Mouse (Mus musculus) lung, postnatal 10 days (tissue): Measurements from ENCODE around the gene D6Ertd527e.

Experiments used
- DNase-seq: peaks from one replicate; pipeline ENCODE4 v3.0.0; 2021

The D6Ertd527e gene

DNA sequence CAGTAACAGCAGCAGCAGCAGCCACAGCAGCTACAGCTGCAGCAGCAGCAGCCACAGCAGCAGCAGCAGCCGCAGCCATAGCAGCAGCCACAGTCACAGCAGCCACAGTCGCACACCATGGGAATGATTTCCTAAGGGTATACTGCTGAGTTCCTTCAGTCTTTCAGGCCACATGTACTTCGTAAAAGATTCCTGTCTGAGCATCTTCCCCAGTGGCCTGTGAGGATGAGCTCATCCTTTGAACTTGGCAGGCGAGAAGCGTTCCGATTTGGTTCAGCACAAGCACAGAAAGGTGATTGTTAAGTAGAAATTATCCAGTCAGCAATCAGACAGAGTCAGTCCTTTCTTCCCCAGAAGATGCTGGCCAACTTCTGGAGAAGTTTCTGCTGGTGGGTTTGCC, 7.6 kb downstream of the D6Ertd527e start:
- no peak for DNase-seq

DNA sequence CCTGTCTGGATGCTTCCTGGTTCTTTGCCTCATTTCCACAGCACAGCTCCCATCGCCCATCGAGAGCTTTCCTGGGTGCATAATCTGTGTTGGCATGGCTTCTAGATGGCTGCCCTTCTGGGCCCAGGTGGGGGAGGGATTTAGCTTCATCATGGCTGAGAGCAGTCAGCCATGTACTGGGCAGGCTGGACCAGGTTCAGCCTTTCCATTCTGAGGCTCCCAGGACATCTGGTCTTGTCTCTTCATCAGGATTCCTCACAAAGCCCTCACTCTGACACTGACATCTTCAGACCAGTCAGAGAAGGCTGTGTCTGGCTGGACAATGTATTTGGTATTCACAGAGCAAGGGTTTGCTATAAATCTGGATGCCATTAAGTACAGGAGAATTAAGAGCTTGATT, 11.4 kb downstream of the D6Ertd527e start:
- DNase-seq = no peak

DNA sequence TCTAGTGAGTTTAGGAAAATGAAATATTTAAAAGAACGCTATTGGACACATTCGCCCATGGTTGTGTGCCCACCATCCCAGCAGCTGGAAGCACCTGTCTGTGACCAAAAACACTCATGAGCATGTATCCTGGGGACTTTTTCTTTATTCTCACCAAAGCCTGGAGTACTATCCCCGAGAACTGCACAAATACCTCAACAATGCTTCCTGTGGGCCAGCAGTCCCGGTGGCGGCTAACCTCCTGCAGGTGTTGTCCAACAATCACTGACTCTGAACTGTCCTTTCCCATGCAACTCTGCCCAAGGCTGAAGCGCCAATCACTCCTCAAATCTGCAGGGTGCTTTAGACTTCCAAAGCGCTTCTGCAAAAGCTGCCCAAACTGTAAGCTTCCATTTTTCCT, 12.1 kb downstream of the D6Ertd527e start:
- DNase-seq = no peak

DNA sequence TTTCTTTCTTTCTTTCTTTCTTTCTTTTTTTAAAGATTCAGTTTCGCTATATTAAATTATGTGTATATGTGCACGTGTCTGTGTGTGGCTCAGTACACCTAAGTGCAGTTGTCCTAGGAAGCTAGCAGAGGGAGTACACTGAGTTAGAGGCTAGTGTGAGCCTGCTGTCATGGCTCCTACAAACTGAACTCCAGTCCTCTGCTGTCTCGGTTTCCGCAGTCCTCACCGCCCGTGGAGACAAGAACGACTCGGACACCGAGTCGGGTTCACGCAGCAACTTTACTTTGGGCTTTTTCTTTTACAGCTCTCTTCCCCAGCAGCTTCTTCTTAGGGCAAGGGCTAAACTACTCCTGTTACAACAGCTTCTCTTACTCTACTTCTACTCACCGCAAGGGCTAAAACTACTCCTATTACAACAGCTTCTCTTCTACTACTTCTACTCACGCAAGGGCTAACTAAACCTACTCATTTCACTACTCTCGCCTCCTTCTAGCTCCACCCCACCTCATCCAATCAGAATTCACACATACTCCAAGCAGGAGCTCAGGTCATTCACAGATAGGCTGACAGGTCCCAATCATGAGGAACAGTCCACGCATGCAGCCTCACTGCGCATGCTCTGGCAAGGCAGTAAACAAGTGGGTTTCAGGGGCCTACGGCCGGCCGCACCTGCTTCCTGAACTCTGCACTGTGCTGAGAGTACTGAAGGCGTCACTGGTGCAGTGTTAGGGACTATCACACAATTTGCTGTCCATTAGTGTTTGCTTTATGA, 14.7 kb downstream of the D6Ertd527e start:
- no peak for DNase-seq

DNA sequence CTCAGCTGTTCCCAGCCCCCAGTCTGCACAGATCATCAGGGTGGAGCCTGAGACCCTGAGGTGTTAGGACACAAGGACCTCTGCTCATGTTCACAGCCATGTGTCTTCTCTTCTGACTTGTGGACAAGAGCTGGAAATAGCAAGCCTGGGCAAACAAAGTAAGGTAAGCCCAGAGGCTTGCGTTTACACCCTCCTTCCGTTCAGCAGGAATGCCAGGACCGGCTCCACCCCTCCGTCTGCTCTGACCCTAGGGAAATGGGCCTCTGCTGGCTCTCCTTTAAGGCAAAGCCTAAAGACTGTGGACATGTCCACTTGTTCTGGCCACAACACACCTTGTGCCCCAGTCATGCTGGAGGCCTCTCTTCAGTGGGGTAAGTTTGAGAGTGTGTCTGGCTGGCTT, 15.4 kb downstream of the D6Ertd527e start:
- DNase-seq = no peak

DNA sequence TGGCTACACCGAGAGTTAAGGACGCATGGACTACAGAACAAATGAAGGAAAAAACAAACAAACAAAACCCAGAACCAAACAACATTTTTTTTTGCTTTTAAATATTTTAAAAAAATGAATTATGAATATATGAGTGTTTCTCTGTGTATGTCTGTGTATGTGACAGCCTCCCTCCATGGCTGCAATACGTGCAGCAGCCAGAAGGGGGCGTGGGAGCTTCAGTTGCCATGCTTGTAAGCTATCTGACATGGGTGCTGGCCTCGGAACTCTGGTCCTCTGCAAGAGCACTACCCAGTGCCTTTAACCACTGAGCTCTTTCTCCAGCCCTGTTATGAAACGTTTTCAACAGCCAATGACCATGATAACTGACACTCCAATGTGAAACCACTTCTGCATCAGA, 16.1 kb downstream of the D6Ertd527e start:
- DNase-seq = no peak

DNA sequence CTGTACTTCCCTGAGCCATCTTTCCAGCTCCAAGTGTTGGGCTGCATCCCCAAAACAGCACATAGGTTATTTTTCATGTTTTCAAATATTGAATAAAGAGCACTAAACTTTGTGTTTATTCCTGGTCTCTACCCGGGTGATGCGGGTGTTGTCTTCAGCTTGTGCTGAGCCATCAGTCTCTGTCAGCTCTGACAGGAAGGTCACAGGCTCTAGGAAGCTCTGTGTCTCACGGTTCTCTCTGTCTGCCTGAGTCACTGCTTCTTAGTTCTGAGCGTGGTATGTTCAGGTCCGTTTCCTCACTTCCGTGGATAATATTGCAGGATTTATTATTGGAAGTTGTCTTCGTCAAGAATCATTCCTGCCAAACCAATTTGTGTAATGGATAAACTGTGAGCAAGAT, 17.4 kb downstream of the D6Ertd527e start:
- no peak for DNase-seq

DNA sequence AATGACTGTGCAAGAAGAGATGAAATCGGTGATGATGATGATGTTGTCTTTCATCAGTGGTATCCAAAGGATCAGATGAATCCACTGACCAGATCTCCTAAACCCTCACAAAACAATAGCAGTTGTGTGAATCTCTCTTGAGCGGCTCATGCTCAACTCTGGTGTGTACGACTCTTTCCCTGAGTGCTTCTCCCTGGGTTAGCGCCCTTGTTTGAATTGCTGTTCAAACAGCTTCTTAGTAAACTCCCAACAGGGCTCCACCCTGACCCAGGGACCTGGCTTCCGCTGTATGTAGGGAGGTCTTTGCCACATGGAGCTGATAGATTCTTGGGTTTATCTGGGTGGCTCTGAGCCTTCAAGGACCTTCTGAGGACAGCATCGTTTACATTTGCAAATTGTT, 18.9 kb downstream of the D6Ertd527e start:
- DNase-seq = no peak

DNA sequence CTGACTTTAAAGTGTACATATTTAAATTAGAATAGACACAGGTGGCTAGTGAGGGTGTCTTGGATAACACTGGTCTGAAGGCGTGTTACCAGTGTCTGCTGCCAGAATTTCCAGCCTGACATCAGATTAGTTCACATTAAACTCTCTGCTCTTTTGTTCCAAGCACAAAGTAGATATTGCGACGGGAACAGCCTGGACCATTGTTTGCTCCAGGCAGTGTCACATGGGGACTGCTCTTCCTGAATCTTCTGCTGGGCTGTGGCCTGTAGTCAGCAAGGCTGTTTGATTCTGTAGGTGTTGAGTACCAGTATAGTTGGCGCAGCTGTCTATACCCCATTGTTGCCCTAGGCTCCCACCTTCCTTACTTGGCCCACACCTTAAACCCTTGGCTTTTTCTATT, 19.4 kb downstream of the D6Ertd527e start:
- no peak for DNase-seq

DNA sequence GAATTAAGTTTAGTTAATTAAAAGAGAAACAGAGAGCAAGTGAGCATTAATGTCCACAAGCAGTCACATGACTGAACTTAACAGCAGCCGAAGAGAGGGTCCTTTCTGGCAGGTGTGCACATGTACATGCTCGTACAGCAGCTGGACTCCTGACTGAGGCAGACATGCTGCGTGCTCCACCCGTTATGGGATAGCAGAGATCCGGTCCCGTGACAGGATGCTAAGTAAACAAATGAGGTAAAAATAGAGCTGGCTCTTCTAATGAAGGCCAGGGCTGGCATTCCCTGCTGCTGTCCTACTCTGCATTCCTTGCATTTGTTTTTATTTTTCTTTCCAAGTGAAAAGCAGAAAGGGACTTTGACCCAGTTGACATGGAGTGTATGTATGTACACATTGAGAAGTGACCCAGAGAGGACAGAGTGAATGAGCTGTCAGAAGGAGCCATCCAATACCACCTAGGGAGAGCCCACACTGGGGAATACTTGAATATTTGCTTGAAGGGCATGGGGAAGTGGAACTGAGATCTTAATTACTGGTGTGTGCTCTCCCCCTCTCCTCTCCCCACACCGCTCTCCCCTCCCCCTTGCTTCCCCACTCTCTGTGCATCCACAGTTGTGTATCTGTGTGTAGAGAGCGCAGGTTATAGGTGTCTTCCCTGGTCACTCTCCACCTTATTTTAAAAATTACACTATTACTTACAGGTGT, 22.7 kb downstream of the D6Ertd527e start:
- DNase-seq = peak; percentile 65

DNA sequence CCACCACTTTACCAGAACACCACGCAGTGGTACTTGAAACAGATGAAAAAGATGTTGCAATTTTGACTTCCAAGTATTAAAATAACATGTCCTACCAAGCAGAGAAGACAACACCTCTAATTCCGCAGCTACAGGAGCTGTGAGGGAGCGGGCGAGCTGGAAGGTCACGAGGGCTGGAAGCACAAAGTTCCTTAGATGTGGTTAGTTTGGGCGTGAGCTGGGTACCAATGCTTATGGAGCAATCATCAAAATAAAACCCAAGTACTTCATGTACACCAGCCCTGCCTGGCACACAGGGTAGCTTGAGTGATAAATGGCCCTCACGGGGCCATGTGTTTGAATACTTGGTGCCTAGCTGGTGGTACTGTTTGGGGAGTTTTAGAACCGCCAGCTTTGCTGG, 25.3 kb downstream of the D6Ertd527e start:
- DNase-seq = no peak

DNA sequence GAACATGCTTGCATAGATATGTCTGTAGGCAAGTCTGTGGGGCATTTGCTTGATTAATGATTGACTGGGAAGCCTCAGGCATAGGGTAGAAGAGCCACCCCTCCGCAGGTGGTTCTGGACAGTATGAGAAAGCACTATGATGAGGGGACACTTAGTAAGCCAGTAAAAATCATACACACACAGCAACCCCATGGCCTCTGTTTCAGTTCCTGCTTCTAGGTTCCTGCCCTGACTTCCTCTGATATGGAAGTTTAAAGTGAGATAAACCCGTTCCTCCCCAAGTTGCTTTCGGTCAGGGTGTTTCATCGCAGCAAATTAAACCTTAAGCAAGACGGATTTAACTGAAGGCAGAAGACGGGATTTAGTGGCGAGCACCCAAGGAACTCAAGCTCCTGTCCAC, 26.1 kb downstream of the D6Ertd527e start:
- no peak for DNase-seq

DNA sequence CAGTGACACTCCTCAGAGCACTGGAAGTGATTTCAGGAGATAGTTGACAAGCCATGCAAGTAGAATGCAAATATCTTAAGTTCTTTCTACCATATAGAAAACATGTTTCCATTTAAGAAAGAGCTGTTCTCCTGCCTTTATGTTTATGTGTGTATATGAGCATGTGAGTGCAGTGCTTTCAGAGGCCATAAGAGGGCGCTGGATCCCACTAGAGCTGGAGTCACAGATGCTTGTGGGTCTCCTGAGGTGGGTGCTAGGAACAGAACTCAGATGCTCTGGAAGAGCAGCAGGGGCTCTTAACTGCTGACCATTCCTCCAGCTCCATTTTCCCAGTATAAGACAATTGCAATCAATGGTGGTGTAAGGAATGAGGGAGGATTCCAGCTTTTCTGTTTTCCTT, 26.5 kb downstream of the D6Ertd527e start:
- DNase-seq = no peak

DNA sequence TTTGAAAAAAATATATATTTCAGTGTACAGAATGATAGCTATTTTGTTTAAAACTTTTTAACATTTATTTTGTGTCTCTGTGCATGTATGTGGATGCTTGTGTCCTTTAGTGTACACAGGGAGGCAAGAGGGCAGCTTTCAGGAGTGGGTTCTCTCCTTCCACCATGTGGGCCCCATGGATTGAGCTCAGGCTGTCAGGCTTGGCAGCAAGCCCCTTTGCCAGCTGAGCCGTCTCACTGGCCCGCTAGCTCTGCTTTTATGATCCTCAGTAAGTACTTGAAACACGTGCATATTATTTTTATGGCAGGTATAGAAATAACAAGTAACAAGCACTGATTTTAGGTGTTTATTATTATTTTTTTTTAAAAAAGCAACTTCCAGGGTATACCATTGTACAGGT, 29.0 kb downstream of the D6Ertd527e start:
- no peak for DNase-seq

DNA sequence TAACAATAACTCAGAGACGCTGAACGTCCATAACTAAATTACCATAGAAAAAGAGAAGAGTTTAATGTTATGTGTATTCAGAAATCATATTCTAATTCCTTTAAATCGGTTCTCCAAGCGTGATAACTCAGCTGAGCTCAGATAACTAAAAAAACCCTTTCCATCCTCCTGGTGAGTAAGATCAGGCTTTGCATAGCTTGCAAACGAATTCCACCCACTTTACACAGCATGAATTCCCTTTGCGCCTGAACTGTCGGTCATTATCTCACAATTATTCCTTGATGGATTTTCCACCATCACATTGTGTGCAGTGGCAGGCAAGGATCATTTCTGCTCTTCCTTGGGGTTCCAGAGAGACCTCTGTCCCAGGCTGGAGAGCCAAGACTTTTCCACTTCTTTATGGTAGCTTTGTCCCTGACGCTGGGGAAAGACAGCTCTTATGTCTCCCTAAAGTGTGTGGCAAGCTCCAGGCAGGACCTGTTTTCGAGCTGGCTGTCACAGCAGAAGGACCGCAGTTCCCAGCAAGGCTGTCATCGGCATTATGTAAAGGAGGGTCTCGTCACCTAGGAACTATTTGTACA, 29.5 kb downstream of the D6Ertd527e start:
- DNase-seq = no peak

DNA sequence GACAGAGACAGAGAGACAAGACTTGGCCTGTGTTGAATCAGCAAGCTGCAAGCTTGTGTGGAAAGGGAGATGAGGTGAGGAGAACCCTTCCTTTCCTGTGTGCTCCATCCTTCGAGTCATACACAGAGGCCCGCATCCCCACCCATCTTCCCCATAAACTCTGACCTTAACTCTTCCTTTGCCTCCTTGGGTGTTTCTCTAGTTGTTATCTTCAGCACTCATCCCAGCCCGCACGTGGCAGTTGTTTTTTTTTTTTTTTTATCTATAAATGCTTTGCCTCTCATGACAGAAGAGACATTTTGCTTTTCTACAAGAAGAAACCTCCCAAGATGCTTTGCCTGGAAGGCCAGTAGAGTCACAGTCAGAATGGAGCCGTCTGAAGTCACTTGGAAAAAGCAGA, 33.9 kb downstream of the D6Ertd527e start:
- no peak for DNase-seq

DNA sequence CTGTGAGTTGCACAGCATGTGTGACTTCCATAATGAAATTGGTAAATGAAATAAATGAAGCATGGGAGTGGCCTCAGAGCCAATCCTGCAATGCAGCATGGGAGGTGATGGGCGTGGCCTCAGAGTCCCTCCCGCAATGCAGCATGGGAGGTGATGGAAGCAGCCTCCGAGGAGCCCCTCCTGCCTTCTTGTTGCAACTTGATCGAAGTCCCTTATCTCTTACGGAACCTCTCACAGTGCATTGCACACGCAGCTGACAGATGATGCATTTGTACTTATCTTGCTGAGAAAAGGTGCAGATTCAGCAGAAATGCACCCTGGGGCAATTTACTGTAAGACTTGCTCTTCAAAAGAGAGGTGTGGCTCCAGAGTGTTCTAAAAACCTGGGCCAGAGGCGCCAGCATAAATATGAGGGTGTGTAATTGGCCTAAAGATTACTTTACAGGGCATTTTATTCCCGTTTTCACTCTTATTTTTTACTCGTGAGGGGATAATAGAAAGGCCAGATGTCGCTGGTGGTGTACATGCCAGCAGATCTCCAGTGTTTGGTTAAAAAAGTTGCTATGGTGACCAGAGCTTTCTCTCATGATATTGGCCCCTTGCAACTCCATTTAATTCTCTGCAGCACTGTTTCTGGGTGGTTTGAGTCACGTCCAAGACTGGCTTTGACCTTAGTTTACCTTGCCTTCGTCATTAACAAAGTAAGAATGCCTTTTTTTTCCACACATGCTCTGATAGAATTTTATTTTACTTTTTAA, 35.4 kb downstream of the D6Ertd527e start:
- DNase-seq = no peak

DNA sequence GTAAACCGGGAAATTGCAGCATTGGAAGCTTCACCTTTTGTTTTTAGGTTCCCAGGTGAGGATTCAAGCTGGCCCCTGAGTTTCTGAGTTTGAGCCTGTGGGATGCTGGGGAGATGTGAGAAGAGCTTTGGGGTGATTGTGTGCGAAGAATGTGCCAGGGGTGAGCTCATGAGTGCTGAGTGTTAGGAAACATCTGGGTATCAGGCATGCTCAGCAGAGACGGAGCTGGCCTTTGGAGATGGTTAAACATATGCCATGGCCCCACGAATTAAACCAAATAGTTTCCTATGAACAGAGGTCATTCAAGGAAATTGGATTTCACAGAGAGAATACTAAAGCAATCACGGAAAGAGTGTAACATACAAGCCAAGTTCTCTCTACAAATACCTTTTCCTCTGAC, 37.7 kb downstream of the D6Ertd527e start:
- DNase-seq = peak; percentile 63

DNA sequence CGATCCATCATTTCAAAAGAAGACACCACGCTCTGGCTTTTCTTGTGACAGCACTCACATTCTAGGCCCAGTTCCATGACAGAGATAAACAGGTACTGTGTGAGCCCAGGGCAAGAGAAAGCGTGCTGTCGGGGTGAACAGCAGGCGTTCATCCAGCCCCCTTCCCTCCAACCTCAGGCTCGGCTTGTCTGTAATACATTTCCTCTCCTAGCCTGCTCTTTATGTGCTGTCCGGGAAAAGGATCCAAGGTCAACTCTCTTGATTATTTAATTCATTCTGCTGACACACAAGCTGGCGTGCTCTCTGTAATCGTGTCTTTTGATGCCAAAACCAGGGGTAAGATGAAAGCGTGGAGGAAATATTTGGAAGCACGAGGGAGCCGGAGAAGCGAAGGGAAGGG, 39.0 kb downstream of the D6Ertd527e start:
- peak; percentile 51 for DNase-seq

DNA sequence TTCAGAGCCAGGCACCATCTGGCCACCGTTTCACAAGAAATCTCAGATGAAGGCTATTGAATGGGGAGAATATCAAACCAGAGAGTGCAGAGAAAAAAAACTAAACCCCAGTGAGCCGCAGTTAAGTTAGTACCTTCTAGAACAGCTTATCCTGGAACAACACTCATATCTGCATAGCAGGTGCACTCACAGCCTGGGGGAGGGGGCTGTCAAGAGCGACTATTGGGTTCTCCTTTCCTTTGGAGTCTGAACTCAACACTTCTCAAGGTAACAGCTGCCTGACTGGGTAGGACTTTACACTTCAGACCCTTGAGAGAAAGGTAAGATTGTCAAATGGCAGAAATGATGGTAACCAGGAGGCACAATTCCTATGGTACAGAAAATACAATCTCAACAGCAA, 43.4 kb downstream of the D6Ertd527e start:
- DNase-seq = no peak

DNA sequence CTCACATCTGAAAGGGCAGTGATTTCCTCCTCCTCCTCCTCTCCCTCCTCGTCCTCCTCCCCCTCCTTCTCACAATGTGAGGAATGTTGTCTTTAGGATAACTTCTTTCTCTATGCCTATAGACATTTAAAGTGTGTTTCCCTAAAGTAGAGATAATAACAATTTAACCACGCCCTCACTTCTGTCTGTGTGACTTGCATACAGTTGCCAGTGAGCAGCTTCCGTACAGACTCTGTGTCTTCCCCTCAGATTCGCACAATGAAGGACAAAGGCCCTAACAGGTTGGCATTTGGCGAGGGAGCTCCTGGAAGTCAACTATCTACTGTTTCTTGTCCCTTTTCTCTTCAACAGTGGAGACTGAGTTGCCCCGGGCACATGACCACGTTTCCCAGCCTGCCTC, 45.9 kb downstream of the D6Ertd527e start:
- no peak for DNase-seq

DNA sequence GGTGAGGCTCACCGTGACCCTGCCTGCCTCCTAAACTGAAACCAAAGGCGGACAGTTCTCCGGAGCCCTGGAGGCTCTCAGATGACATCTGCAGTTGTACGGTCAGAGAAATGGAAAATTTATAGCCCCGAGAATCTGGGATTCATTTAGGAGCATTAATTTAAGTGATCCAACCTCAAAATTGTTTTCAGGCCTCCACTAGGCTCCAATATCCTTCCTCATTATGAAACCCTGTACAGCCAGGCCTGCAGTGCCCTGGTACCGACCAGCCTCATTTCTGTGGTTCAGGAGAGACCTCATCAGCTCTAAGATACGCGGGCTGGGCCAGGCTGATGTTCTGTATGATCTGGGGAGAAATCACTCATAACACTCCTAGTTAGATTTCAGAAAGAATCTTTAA, 46.9 kb downstream of the D6Ertd527e start:
- no peak for DNase-seq

DNA sequence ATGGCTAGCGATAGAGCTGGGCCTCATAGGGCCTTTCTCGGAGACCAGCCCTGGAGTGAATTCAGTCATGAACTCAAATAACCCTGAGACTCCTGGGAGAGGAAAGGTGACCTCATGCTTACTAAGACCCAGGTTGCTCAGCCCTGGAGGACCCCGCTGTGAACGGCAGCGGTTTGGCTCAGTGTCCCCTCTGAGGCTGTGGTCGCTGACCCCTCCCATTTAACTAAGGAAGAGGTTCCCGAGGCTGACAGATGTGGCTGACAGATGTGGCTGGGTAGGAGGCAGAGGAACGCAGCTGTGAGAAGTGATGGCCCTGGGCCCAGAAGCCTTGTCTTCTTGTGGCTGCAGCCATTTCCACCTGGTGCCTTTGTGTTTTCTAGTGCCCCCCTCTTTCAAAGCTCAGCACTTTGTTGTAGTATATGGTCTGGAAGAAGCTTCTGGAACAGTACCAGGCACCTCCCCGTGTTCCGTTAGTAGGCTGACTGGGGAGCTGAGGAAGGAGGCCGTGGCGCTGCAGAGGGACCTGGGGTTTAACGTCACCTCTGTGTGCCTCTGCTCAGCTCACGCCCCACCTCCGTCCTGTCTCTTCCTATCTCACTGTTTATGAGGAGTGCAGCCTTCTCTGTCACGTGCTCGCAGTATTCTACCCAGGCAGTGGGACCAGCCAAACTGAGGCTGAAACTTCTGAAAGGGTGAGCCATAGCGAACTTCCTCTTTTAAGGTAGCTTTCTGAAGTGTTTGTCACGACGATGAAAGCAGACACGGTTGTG, 48.1 kb downstream of the D6Ertd527e start:
- DNase-seq = peak; percentile 46
